Mouse (Mus musculus) stomach, postnatal 0 days (tissue): Measurements from ENCODE around the gene Egflam. TPM values are rescaled to one million over a fixed set of nuclear protein-coding genes. Genes with fewer than 3 reads are reported as not detected.

Experiments
- ATAC-seq: fragments of 200-750 bp; cut with Nextera tagmentation; 2 replicates; pipeline ENCODE4 v1.8.0; 2017; ENCODE audit not compliant: low FRiP score, low TSS enrichment
- DNase-seq: peaks from one replicate; pipeline ENCODE4 v3.0.0-alpha.2; 2016; ENCODE audit warnings: low spot score
- H3K27ac ChIP-seq: fragments of 300-500 bp; sonication (generic); replicated peaks from 2 replicates; pipeline ENCODE4 v1.5.1; 2014; ENCODE audit warnings: mild to moderate bottlenecking, control low read depth
- H3K27me3 ChIP-seq: fragments of 300-500 bp; sonication (generic); 2 replicates; pipeline ENCODE4 v1.6.1; 2014; ENCODE audit warnings: low read length; ENCODE audit not compliant: control insufficient read depth, insufficient read depth
- H3K36me3 ChIP-seq: fragments of 300-500 bp; sonication (generic); 2 replicates; pipeline ENCODE4 v1.6.1; 2014; ENCODE audit warnings: low read length, mixed read lengths; ENCODE audit not compliant: control insufficient read depth, insufficient read depth
- H3K4me1 ChIP-seq: fragments of 300-500 bp; sonication (generic); replicated peaks from 2 replicates; pipeline ENCODE4 v1.6.1; 2014; ENCODE audit warnings: antibody characterized with exemption; ENCODE audit not compliant: control insufficient read depth, insufficient read depth
- H3K4me2 ChIP-seq: fragments of 300-500 bp; sonication (generic); replicated peaks from 2 replicates; pipeline ENCODE4 v1.6.1; 2014; ENCODE audit warnings: low read depth, mild to moderate bottlenecking, control low read depth, moderate library complexity
- H3K4me3 ChIP-seq: fragments of 300-500 bp; sonication (generic); 2 replicates; pipeline ENCODE4 v1.5.1; 2014; ENCODE audit warnings: low read depth, low read length, control low read depth
- H3K9ac ChIP-seq: fragments of 300-500 bp; sonication (generic); 2 replicates; pipeline ENCODE4 v1.6.1; 2014; ENCODE audit warnings: mild to moderate bottlenecking, low read length, control low read depth, mixed read lengths
- H3K9me3 ChIP-seq: fragments of 300-500 bp; sonication (generic); 2 replicates; pipeline ENCODE4 v1.6.1; 2016; ENCODE audit warnings: low read length; ENCODE audit not compliant: control insufficient read depth
- CTCF ChIP-seq: IDR thresholded peaks from 2 replicates; pipeline ENCODE4 v1.5.1; 2016; ENCODE audit warnings: antibody characterized with exemption, low read depth, mild to moderate bottlenecking, moderate library complexity
- EP300 ChIP-seq: optimal IDR thresholded peaks from 2 replicates; pipeline ENCODE3; 2016; ENCODE audit warnings: antibody characterized with exemption
- WGBS: fragments of 180-500 bp; shearing (Covaris S2); extraction: QIAGEN DNeasy Blood & Tissue Kit; methylation state at CpG from one replicate; pipeline ENCODE4 v1.1.7; 2014; 5-methylcytosine and 5-hydroxymethylcytosine counted together
- polyA plus RNA-seq: library from polyadenylated mRNA; unstranded; fragments of >200 nt; fragmentation: Nextera tagmentation; extraction: Ambion mirVana; gene quantifications from 2 replicates; pipeline ENCODE4 v1.2.1, GENCODE M21; 2015

Egflam gene
- polyA plus RNA-seq, 1 experiment from 2014 or later = 6.6 TPM

DNA sequence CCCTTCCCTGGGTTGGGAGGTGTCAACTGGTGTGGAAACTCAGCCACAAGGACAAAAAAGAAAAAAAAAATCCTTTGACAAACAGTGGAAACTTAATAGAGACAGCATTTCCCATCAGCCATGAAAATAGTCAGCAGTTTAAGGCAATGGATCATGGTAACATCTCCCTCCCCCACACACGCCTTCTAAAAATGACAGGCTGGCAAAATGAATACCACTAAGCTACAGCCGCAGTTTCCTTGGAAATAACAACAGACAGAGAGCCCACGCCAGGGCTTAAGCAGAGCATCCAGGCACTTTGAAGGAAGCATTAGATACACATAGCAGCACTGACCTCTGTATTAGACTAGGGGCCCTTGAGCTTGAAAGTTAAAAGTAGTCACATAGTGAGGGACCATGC lies 157.2 kb downstream of the Egflam start:
- Histone ChIP-seq H3K9ac (no peak overlapping the region), H3K4me2 (no peak overlapping the region), H3K9me3 (no peaks in the 10 kb centered on the region), H3K4me1 (no peaks in the 10 kb centered on the region), H3K36me3 (no peaks in the 10 kb centered on the region), H3K27ac (no peak overlapping the region), H3K27me3 (no peaks in the 10 kb centered on the region), H3K4me3 (no peak overlapping the region)
- TF ChIP-seq EP300 = no peak
- ATAC-seq (no peak), DNase-seq (no peak)
- WGBS = 70% methylated on average over 3 of the region's 3 CpGs

DNA sequence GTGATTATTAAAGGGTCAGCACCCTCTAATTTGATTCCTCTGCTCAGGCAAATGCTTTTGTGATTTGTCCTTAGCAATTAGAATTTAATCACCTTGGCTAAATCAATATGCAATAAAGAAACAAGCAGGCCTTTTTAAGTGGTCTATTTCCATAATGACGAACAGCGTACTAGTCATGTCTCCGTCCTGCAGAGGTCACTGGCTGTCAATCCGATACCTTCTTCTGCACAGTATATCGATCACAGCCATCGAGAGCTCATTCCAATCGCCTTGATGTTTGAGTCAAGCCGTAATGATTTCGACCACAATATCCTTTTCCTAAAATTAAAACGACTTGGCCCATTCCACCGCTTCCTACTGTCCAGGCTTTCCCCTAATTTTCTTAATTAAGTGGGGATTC lies 158.3 kb downstream of the Egflam start:
- DNase-seq (no peak), ATAC-seq (no peak)
- H3K27ac ChIP-seq = no peak overlapping the region
- no peak overlapping the region for H3K4me2 ChIP-seq
- H3K27me3 ChIP-seq = no peaks in the 10 kb centered on the region
- TF ChIP-seq CTCF (no peak), EP300 (no peak)
- H3K4me3 ChIP-seq = no peak overlapping the region
- H3K9me3 ChIP-seq = no peaks in the 10 kb centered on the region
- H3K9ac ChIP-seq = no peak overlapping the region
- WGBS = 92% methylated on average over 11 of the region's 11 CpGs
- no peaks in the 10 kb centered on the region for H3K4me1 ChIP-seq
- H3K36me3 ChIP-seq = no peaks in the 10 kb centered on the region

- Histone ChIP-seq H3K4me3 (no peak overlapping the region), H3K4me2 (no peak overlapping the region), H3K27ac (no peak overlapping the region), H3K9ac (no peak overlapping the region), H3K9me3 (no peaks in the 10 kb centered on the region), H3K4me1 (no peaks in the 10 kb centered on the region), H3K36me3 (no peaks in the 10 kb centered on the region), H3K27me3 (no peaks in the 10 kb centered on the region)
- WGBS = 67% methylated on average over 13 of the region's 13 CpGs
- ATAC-seq (no peak), DNase-seq (no peak)
- TF ChIP-seq CTCF = no peak
- TF ChIP-seq EP300 = no peak
Observed at GRCm38 (mm10) chr15:7233393-7234090, 164.7 kb downstream of the Egflam start.

- no peaks in the 10 kb centered on the region for H3K4me1 ChIP-seq
- 5% methylated on average over 5 of the region's 5 CpGs for WGBS
- ATAC-seq = peak; percentile 89
Observed at GRCm38 (mm10) chr15:7226225-7226624, 172.0 kb downstream of the Egflam start.

GRCm38 (mm10) chr15:7224151-7224775 lies 173.9 kb downstream of the Egflam start:
- H3K9ac ChIP-seq = no peak overlapping the region
- H3K4me3 ChIP-seq = no peak overlapping the region
- 64% methylated on average over 12 of the region's 12 CpGs for WGBS
- H3K36me3 ChIP-seq = no peaks in the 10 kb centered on the region
- ATAC-seq = no peak
- no peaks in the 10 kb centered on the region for H3K9me3 ChIP-seq
- TF ChIP-seq EP300 (no peak), CTCF (no peak)
- no peaks in the 10 kb centered on the region for H3K27me3 ChIP-seq
- no peak for DNase-seq
- no peak overlapping the region for H3K4me2 ChIP-seq
- H3K27ac ChIP-seq = no peak overlapping the region
- H3K4me1 ChIP-seq = no peaks in the 10 kb centered on the region

More at GRCm38 (mm10) chr15:7226225-7226624, 172.0 kb downstream of the Egflam start:
- Histone ChIP-seq H3K9ac (no peak overlapping the region), H3K27ac (no peak overlapping the region), H3K27me3 (no peaks in the 10 kb centered on the region), H3K4me2 (no peak overlapping the region), H3K36me3 (no peaks in the 10 kb centered on the region), H3K4me3 (no peak overlapping the region), H3K9me3 (no peaks in the 10 kb centered on the region)
- TF ChIP-seq CTCF = peak; percentile 100
- no peak for TF ChIP-seq EP300
- DNase-seq = peak; percentile 87

- Histone ChIP-seq H3K9ac (no peak overlapping the region), H3K4me1 (no peaks in the 10 kb centered on the region), H3K27ac (peak overlapping the region; percentile 35; the same call in 1 of the 2 replicates), H3K4me2 (no peak overlapping the region), H3K36me3 (no peaks in the 10 kb centered on the region), H3K4me3 (no peak overlapping the region), H3K27me3 (no peaks in the 10 kb centered on the region), H3K9me3 (no peaks in the 10 kb centered on the region)
- 48% methylated on average over 11 of the region's 11 CpGs for WGBS
- TF ChIP-seq EP300 (no peak), CTCF (no peak)
- ATAC-seq = no peak
- no peak for DNase-seq
Observed at GRCm38 (mm10) chr15:7222809-7223208, 175.4 kb downstream of the Egflam start.
